Mouse (Mus musculus) liver, embryonic 14.5 days (tissue): ENCODE measurements at regions not wholly inside any gene's neighbourhood (a gene's known extent, or its start where the extent isn't known, plus 50 kb on each side); places are given as distances from the start of the nearest gene placed in this dataset.

Experiments
- CTCF ChIP-seq: IDR thresholded peaks from 2 replicates; pipeline ENCODE4 v1.5.1; 2016; ENCODE audit warnings: antibody characterized with exemption, low read depth, control low read depth
- EP300 ChIP-seq: IDR thresholded peaks from 2 replicates; pipeline ENCODE4 v1.6.1; 2016; ENCODE audit warnings: antibody characterized with exemption, low read depth

DNA sequence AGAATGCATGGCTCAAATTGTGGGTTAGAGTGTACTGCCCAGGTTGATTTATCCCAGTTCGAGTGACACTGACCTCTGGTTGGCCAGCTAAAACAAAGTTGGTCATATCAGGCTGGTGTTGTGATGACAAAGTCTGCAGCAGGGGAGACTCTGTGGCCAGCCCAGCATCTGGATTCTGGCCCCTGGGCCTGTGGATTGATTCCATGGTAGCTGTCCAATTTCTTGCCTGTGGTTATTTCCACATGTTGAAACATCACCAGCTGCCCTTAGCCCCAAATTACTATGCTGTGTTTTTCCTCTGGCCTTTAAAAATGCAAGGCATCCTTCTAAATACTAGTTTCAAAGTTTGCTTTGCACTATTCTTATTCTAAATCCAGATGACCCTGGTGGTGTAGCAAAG, 346.8 kb upstream of the Gm21798 start:
- TF ChIP-seq CTCF (no peak), EP300 (no peak)
